Mouse (Mus musculus): Measurements from ENCODE around the gene Nos2. TPM values are rescaled to one million over a fixed set of nuclear protein-coding genes. Genes with fewer than 3 reads are reported as not detected.
A peak's percentile ranks its signal among the peaks of the same experiment; 100 is the strongest.

The Nos2 gene
- total RNA-seq, 2 experiments from 2014 or later, result not detected

GRCm38 (mm10) chr11:78952467-78952866, 31.9 kb downstream of the Nos2 start:
- ATAC-seq (replicated peaks; ENCODE audit: low FRiP score, poor library complexity, severe bottlenecking), result no peak

- ATAC-seq (replicated peaks; ENCODE audit: low FRiP score, poor library complexity, severe bottlenecking), result peak; percentile 63; the same call in 1 of the 2 replicates
These were observed 35.7 kb downstream of the Nos2 start for GRCm38 (mm10) chr11:78956260-78956659.

- no peak for ATAC-seq (replicated peaks; ENCODE audit: low FRiP score, poor library complexity, severe bottlenecking)
These were observed 38.8 kb downstream of the Nos2 start for GRCm38 (mm10) chr11:78959367-78959766.

GRCm38 (mm10) chr11:78959841-78960520, 39.4 kb downstream of the Nos2 start:
- no peak for ATAC-seq (replicated peaks; ENCODE audit: low FRiP score, poor library complexity, severe bottlenecking)

- no peak for ATAC-seq (replicated peaks; ENCODE audit: low FRiP score, poor library complexity, severe bottlenecking)
These were observed 40.6 kb downstream of the Nos2 start for GRCm38 (mm10) chr11:78961221-78961620.

GRCm38 (mm10) chr11:78967371-78967770, 46.8 kb downstream of the Nos2 start:
- ATAC-seq (replicated peaks; ENCODE audit: low FRiP score, poor library complexity, severe bottlenecking), result peak; percentile 64; the same call in 1 of the 2 replicates

- no peak for ATAC-seq (replicated peaks; ENCODE audit: low FRiP score, poor library complexity, severe bottlenecking)
These were observed 47.5 kb downstream of the Nos2 start for GRCm38 (mm10) chr11:78968121-78968520.

GRCm38 (mm10) chr11:78971096-78971495, 50.5 kb downstream of the Nos2 start:
- no peak for ATAC-seq (replicated peaks; ENCODE audit: low FRiP score, poor library complexity, severe bottlenecking)

GRCm38 (mm10) chr11:78971746-78972145, 51.2 kb downstream of the Nos2 start:
- no peak for ATAC-seq (replicated peaks; ENCODE audit: low FRiP score, poor library complexity, severe bottlenecking)

- ATAC-seq (replicated peaks; ENCODE audit: low FRiP score, poor library complexity, severe bottlenecking), result no peak
These were observed 51.7 kb downstream of the Nos2 start for GRCm38 (mm10) chr11:78972328-78972727.

- no peak for ATAC-seq (replicated peaks; ENCODE audit: low FRiP score, poor library complexity, severe bottlenecking)
These were observed 52.3 kb downstream of the Nos2 start for GRCm38 (mm10) chr11:78972811-78973351.

- ATAC-seq (replicated peaks; ENCODE audit: low FRiP score, poor library complexity, severe bottlenecking), result no peak
These were observed 53.0 kb downstream of the Nos2 start for GRCm38 (mm10) chr11:78973381-78974150.

- ATAC-seq (replicated peaks; ENCODE audit: low FRiP score, poor library complexity, severe bottlenecking), result no peak
These were observed 56.3 kb downstream of the Nos2 start for GRCm38 (mm10) chr11:78976731-78977510.

GRCm38 (mm10) chr11:78978176-78979019, 57.8 kb downstream of the Nos2 start:
- no peak for ATAC-seq (replicated peaks; ENCODE audit: low FRiP score, poor library complexity, severe bottlenecking)

- peak; percentile 35; the same call in 1 of the 2 replicates for ATAC-seq (replicated peaks; ENCODE audit: low FRiP score, poor library complexity, severe bottlenecking)
These were observed 59.6 kb downstream of the Nos2 start for GRCm38 (mm10) chr11:78980083-78980634.

- ATAC-seq (replicated peaks; ENCODE audit: low FRiP score, poor library complexity, severe bottlenecking), result no peak
These were observed 61.5 kb downstream of the Nos2 start for GRCm38 (mm10) chr11:78982042-78982441.

- ATAC-seq (replicated peaks; ENCODE audit: low FRiP score, poor library complexity, severe bottlenecking), result no peak
These were observed 62.1 kb downstream of the Nos2 start for GRCm38 (mm10) chr11:78982513-78983291.

GRCm38 (mm10) chr11:78983539-78983938, 63.0 kb downstream of the Nos2 start:
- peak; percentile 49 for ATAC-seq (replicated peaks; ENCODE audit: low FRiP score, poor library complexity, severe bottlenecking)

All from erythroblast, adult 5-6 weeks (primary cell).